Mouse (Mus musculus): ENCODE measurements around the gene Piwil4. TPM values are rescaled to one million over a fixed set of nuclear protein-coding genes. Genes with fewer than 3 reads are reported as not detected.
"Not testable (repeated sequence)": the region's sequence is repeated elsewhere in the genome, so short reads cannot be mapped to it uniquely, and the experiment has no call there.

Piwil4 gene
- total RNA-seq, 2 experiments from 2014 or later: 0.10 TPM; not detected in 1

DNA sequence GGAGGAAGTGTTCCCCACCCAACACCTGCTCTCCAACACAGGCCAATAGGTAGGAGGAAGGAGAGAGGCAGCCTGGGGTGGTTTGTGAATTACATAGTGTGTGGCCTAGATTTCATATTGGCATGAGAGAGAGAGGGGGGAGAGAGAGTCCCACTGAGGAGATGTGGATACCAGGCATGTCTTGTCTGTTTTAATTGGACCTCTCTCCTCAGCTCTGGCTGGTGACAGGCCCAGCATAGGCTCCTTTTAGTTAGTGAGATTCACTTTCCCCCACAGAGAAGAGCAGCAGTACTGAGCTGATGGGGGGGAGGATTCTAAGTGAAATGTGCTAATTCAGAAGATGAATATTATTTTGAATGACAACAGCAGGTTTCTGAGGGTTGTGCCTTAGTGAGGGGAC is 57.8 kb downstream of the Piwil4 start:
- intact Hi-C loops (cut with DNase I): no loop called here
- DNase-seq (ENCODE audit: extremely low spot score in 1 of 2, low spot score in 2 of 2): no peak

DNA sequence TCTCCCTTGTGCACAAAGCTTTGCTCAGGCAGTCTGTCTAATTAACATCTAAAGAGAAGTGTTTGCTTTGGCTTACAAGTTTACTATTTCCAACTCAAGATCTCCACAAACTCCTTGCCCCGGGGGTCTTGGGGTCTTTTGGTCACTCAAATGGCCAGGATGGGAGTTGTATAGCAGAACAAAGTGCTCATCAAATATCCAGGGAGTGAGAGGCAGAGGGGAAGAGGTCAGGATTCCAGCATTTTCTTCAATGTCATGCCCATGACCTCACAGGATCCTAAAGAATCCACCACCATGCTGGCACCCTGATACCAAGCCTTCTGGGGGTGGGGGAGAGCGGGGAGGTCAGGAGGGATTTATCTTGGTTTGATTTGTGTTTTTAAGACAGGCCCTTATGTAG is 59.9 kb downstream of the Piwil4 start:
- intact Hi-C loops (cut with DNase I): no loop called here
- DNase-seq (ENCODE audit: extremely low spot score in 1 of 2, low spot score in 2 of 2): no peak

DNA sequence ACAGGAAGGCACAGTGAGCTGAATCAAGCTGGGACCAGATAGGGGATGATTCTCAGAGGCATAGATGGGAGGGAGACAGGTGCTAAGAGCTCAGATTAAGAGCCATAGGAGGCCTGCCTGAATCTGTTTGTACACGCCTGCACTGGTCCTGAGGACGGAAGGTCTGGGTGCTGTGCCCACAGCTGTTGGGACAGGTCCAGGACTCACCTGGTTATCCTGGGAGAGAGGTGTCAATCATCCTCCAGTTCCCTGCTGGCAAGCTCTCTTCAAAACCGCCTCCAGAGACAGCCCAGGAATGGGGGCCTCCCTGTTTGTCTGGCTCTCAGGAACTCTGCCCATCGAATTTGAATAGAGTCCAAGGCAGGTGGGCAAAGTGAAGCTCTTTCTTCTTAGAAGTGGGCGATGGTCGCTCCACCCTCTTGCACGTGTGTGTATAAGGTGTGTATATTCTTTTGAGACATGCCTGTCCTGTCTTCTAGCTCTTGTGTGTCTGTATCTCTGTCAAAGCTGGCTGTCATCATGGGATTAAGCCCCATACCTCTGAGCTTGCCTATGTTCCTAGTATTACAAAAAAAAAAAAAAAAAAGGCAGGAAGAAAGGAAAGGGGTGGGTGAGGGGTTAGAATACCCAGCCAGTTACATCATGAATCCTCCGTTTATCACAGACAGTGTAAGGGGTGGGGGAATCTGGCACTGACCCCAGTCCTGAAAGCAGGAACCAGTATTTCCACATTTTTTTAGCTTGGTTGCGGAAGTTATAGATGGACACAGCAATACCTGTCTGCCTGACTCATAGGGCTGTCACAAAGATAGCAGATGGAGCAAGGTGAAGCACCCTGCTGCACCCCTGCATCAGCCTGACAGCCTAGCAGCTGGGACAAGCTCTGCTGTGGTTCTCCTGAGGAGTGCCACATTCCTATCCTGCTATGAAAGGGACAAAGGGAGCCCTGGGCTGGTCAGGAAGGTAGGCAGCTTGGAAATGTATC is 64.5 kb downstream of the Piwil4 start:
- intact Hi-C loops (cut with DNase I): no loop called here

DNA sequence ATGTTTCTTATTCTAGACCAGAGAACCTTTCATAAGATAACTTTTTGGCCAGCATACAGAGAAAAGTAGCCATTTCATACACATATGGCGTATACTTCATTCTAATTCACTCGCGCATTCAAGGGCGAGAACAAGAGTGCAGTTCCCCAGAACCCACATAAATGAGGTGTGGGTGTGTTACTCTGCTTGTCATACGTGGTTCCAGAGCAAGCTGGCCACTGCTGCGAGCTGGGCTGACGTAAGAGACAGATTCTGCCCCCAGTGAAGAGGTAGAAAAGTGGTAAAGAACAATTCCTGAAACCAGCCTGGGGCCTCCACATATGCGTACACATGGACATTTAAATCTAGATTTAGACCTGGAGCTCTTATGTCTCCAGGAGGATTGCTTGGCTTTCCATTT is 66.0 kb downstream of the Piwil4 start:
- intact Hi-C loops (cut with DNase I): no loop called here
- DNase-seq (ENCODE audit: extremely low spot score in 1 of 2, low spot score in 2 of 2): no peak

More for the DNA sequence above, 64.5 kb downstream of the Piwil4 start:
- no peak for DNase-seq (ENCODE audit: extremely low spot score in 1 of 2, low spot score in 2 of 2)

DNA sequence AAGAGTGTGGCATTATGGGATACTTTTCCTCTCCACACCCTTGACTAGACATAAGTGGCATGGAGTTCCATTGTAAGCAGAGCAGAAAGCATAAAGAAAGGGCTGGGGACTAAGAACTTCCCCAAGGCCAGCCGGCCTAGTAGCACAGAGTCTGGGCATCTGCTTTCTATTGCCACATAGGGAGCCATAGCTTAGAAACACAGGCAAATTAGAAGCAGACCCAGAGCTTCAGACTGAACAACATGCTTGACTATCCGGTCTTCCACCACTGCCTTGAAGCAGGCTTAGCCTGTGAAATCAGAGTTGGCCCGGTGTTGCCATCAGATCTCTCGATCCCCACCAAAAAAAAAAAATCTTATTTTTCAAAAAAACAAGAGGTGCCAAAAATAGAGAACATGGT is 67.4 kb downstream of the Piwil4 start:
- DNase-seq (ENCODE audit: extremely low spot score in 1 of 2, low spot score in 2 of 2): no peak
- intact Hi-C loops (cut with DNase I): no loop called here

DNA sequence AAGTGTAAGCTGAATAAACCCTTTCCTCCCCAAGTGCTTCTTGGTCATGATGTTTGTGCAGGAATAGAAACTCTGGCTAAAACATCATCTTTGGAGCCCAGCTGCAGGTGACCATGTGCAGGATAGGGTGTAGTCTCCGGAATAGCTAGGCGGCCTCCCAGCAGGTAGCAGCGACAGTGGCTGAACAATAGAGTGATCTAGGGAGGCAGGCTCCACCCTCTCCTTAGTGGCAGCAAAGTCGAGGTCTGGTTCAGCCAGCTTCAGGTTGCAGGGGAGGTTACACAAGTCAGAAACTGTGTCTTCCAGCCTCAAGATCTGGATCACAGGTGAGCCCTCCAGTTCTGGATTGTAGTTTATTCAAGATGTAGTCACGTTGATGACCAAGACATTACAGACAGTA is 68.6 kb downstream of the Piwil4 start:
- intact Hi-C loops (cut with DNase I); DNase-seq (ENCODE audit: extremely low spot score in 1 of 2, low spot score in 2 of 2): not testable (repeated sequence)

DNA sequence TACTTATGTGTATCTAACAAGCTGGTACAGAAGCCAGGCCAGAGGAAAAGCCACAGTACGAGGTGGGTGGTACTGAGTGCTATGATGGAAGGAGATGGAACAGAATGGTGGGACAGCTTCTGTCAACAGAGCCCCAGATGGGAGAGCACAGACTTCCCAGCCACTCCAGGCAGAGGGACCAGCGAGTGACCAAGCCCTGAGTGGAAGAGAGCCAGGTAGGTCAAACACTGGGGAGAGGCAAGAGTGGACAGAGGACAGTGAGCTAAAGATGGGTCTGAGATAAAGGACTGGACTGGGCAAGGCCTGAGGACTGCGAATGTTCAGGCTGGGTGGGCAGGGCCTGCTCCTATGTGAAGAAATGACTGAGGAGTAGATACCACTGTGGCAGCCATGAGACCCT is 72.2 kb downstream of the Piwil4 start:
- intact Hi-C loops (cut with DNase I): loop anchor here (2.0 kb wide), 1 partner anchor 20 kb away; no protein-coding TSS in a partner anchor
- no peak for DNase-seq (ENCODE audit: extremely low spot score in 1 of 2, low spot score in 2 of 2)

DNA sequence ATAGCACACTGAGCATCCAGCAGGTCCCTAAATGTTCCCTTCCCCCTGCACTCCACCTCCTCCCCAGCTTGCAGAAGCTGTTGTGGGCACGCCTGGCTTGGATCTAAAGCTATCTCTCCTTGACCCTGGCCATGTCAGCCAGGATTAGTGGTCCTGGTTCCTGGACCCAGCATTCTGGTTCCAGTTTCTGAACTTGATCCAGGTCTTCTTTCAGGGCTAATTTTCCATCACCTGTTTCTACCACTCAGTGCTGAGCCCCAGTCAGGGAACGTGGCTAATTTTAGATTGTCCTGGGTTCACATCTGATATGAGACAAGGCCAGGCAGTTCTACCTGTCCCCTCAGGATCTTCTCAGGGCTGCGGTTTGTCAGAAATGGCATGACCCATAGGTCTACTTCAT is 74.5 kb downstream of the Piwil4 start:
- intact Hi-C loops (cut with DNase I): no loop called here
- no peak for DNase-seq (ENCODE audit: extremely low spot score in 1 of 2, low spot score in 2 of 2)

DNA sequence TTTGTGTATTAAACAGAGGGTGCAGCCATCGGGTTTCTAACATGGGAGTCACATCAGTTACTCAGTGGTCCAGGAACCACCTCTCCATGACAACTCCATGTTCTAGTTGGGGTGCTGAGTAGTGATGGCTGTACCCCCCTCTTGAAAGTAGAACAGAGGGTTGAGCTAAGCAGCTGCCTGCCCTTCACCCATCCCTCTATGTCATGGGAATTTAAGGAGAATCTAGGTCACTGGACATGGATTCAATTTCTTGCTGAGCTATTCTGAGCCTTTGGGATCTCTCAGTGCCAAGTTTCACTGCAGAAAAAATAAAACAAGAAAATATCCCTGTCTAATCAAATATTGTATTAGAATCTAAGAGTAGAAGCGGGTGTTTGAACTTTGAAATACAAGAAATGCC is 76.9 kb downstream of the Piwil4 start:
- DNase-seq (ENCODE audit: extremely low spot score in 1 of 2, low spot score in 2 of 2): no peak
- intact Hi-C loops (cut with DNase I): no loop called here

DNA sequence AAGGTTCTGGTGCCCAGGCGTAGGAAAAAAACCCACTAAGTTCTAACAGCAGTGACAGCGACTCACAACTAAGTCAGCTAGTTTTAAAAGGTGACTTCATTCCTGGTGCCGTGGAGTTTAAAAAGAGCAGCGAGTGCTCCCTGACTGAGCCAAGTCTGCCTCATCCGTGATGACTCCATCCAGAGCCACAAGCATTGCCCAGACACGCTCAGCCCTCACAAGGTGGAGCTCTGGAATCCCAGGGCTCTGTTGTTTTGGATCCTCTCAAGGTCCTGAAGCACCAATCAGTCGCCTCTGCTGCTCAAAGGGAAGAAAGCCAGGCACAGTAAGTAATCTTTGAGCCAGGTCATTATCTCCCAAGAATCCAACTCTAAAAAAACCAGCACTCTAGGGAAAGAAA is 77.7 kb downstream of the Piwil4 start:
- intact Hi-C loops (cut with DNase I): no loop called here
- DNase-seq (ENCODE audit: extremely low spot score in 1 of 2, low spot score in 2 of 2): no peak

DNA sequence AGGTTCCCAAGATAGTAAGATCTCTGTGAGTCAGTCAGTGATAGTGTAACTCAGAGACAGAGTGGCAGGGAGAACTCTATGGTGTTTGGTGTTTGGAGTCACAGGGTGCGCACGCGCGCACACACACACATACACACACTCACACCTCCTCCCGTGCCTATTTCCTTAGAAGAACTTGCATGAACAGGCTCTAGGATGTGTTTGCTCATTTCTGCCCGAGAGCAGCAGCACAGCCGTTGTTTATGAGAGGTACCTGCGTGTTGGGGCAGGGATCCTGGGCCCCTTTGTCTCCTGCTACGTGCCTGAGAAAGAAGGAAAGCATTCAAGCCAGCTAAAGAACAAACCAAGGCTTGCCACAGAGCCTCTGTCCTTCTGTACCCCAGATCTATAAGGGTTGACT is 78.4 kb downstream of the Piwil4 start:
- DNase-seq (ENCODE audit: extremely low spot score in 1 of 2, low spot score in 2 of 2): no peak
- intact Hi-C loops (cut with DNase I): no loop called here

DNA sequence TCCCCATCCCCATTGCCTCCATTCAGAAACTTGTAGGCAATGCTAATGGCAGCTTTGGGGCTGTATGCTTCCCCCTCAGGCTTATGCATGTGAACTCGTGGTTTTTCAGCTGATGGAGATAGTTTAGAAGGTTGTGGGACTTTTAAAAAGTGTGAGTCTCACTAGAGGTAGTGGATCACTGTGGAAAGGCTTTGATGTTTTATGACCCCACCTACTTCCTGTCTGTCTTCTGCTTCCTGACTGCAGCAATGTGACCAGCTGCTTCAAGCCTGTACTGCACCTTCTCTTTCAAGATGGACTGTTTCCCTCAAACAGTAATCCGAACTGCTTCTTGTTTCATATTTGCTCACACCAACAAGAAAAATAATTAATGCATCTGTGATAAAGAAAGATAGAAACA is 82.6 kb downstream of the Piwil4 start:
- DNase-seq (ENCODE audit: extremely low spot score in 1 of 2, low spot score in 2 of 2): no peak
- intact Hi-C loops (cut with DNase I): no loop called here

DNA sequence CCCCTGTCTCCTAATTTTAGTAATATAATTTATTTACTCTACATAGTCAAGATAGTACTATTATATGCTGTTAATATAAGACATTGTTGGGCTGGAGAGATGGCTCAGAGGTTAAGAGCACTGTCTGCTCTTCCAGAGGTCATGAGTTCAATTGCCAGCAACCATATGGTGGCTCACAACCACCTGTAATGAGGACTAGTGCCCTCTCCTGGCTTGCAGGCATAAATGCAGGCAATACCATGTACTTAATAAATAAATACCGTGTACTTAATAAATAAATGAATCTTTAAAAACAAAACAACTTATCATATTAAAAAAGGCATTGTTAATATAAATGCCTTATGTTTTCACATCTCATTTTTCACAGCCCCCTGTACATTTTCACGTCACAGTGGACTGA is 86.5 kb downstream of the Piwil4 start:
- no peak for DNase-seq (ENCODE audit: extremely low spot score in 1 of 2, low spot score in 2 of 2)

DNA sequence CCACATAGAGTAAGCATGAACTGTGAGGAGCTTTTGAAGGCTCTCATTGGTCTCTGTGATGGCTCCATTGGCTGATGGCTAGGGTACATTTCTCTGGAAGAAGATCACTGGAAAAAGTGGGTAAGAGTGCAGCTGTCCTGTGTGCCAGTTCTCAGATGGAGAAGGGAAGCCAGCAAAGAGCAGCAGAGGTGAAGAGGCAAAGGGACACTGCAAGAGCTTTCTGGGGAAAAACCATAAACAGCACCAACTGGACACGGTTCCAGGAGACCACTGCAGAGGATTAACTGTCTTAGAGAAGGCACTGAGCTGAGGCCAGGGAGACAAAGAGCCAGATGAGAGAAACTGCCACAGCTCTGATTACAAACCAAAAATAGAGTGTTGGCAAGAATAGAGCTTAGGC is 87.8 kb downstream of the Piwil4 start:
- intact Hi-C loops (cut with DNase I): no loop called here
- DNase-seq (ENCODE audit: extremely low spot score in 1 of 2, low spot score in 2 of 2): no peak

More for the DNA sequence above, 86.5 kb downstream of the Piwil4 start:
- intact Hi-C loops (cut with DNase I): no loop called here

DNA sequence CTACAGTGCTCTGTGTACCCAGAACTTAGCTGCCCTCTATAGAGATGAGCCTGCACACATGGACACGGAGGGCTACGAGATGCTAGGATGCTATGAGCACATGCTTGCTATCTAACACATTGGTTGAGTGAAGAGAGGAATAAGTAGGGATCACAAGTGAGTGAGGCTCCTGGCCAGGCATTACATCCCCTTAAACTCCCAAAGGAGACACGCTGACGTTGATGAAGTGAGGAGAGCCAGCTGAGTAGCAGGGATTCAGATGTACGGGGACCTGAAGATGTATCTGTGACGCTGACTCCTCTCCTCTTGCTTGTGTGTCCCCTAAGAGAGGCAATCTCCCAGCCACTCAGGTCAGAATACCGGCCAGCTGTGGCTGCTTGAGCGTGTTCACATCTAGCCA is 92.7 kb downstream of the Piwil4 start:
- intact Hi-C loops (cut with DNase I): no loop called here
- DNase-seq (ENCODE audit: extremely low spot score in 1 of 2, low spot score in 2 of 2): no peak

DNA sequence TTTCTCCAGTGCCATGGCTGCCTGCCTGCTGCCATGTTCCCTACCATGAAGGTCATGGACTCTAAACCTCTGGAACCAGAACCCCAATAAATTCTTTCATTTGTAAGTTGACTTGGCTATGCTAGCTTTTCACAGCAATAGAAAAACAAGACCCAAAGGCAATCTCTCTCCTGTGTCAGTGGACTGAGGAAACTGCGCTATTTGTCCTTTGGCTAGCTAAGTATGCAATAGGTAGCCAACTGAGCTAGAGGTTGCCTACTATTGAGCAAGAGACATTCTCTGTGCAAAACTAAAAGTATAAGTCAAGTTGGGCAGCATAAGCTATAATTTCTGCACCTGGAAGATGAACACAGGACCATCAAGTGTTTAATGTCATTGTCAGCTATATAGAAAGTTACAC is 93.9 kb downstream of the Piwil4 start:
- intact Hi-C loops (cut with DNase I): no loop called here
- DNase-seq (ENCODE audit: extremely low spot score in 1 of 2, low spot score in 2 of 2): no peak

Other genes starting within 250 kb of the Piwil4 start
- 1 to 10 TPM; 1.6 to 2.6 TPM for gene Kdm4d, start 240.3 kb downstream of the Piwil4 start, total RNA-seq (2021)
- gene Cwc15, start 240.1 kb downstream of the Piwil4 start, total RNA-seq (2021): 10 to 100 TPM; 70.8 to 76.6 TPM
- 10 to 100 TPM; 12.9 to 13.9 TPM for gene Amotl1, start 95.7 kb downstream of the Piwil4 start, total RNA-seq (2021)
- gene Fut4, start 11.7 kb upstream of the Piwil4 start, total RNA-seq (2021): under 1 TPM; 0.49 to 0.54 TPM
- gene 1700012B09Rik, start 30.3 kb upstream of the Piwil4 start, total RNA-seq (2021): not detected
- gene Mre11a, start 43.9 kb upstream of the Piwil4 start, total RNA-seq (2021): 10 to 100 TPM; 10.2 to 11.3 TPM
- 10 to 100 TPM; 18.7 to 19.9 TPM for gene Ankrd49, start 44.1 kb upstream of the Piwil4 start, total RNA-seq (2021)
- 1 to 10 TPM; 5.4 to 10.0 TPM for gene Gpr83, start 119.5 kb upstream of the Piwil4 start, total RNA-seq (2021)
- gene Izumo1r, start 163.2 kb upstream of the Piwil4 start, total RNA-seq (2021): not detected

All from left cerebral cortex, postnatal 10 days (tissue).